Mouse (Mus musculus) frontal cortex, adult 2 months (tissue): ENCODE measurements around the gene Timm10. TPM values are rescaled to one million over a fixed set of nuclear protein-coding genes. Genes with fewer than 3 reads are reported as not detected.

Experiments used
- DNase-seq, 2 experiments: peaks; one replicate each; pipeline ENCODE4 v3.0.0; 2022; ENCODE audit warnings: low spot score in 1 of 2; ENCODE audit errors: extremely low spot score in 1 of 2
- polyA plus RNA-seq: library from polyadenylated mRNA; depleted of rRNA; stranded (reverse); fragments of >200 nt; gene quantifications from 2 replicates; pipeline ENCODE4 v1.2.3, GENCODE M21; 2012

Gene Timm10
- polyA plus RNA-seq, 1 experiment, result 96.6 TPM

DNA sequence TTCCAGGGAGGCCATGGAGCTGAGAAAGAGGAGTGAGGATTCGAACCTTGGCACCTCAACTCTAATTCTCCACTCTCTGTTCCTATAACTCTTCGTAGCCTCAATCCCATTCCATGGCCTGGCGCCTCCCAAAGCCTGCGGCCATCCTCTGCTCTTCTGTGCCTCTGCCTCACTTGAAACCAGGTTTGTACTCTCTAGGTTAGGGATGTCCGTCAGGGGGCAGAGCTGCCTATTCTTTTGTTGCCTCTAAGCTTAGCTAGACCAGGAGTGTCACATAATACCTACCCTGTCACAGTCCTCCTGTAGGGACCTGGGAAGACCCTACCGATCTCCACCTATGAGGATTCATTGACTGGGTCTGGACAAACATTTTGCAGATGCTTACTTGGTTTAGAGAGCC, 14.1 kb upstream of the Timm10 start:
- DNase-seq, result no peak

DNA sequence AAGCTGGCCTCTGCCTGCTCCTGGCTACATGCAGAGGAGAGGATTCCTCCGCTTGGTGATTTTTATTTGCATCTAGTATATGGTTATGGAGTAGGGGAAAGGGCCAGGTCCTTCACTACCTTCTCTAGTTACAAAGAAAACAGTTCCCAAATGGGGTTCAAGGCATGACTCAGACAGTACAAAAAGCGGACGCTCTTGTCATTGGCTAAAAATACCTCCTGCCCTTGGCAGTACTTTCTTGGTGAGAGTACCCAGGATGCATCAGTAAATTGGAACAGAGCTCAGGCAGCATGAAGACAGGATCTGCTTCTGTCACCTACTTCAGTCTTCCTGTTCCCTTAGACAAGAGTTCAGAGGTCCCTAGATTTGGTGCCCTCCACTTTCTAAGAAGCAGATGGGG, 6.9 kb upstream of the Timm10 start:
- peak; percentile 35 to 69 for DNase-seq

DNA sequence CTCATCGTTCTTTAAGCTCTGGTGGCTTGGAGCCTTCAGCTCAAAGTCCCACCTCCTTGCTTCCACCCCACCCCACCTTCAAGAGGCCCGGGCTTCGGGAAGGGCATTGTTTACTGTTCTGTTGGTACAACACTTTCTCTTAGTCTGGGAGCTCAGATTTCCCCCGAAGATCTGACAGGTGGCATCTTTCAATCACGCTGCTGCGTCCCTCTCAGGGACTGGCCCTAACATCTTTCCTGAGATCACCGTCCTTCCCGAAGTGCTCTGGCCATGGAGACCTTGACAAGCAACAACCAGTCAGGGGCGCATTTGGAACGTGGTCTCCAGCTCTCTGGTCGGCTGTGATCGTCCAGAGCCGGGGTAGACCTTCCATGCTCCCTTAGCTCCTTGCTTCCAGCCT, 4.2 kb upstream of the Timm10 start, which contains the start of gene Smtnl1:
Gene Smtnl1 (minus strand): TSS at position 101 of the 400 bp plus-strand sequence.
- no peak for DNase-seq

DNA sequence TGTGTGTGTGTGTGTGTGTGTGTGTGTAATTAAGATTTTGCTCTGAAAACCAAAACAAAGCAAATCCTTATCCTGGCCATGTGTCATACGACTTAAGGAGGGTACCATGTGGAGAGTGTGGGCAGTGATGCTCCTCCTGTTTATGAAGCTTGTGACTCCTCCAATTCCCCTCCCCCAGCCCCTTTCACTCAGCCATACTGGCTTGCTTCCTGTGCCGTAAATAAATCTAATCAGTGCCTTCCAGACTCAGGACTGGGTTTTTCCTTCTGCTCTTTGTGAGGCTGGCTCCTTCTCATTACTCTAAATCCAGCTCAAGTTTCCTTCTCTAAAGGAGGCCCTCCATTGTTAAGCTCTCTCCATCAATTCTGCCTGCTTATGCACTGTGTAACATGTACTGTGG, 3.6 kb upstream of the Timm10 start:
- no peak for DNase-seq

DNA sequence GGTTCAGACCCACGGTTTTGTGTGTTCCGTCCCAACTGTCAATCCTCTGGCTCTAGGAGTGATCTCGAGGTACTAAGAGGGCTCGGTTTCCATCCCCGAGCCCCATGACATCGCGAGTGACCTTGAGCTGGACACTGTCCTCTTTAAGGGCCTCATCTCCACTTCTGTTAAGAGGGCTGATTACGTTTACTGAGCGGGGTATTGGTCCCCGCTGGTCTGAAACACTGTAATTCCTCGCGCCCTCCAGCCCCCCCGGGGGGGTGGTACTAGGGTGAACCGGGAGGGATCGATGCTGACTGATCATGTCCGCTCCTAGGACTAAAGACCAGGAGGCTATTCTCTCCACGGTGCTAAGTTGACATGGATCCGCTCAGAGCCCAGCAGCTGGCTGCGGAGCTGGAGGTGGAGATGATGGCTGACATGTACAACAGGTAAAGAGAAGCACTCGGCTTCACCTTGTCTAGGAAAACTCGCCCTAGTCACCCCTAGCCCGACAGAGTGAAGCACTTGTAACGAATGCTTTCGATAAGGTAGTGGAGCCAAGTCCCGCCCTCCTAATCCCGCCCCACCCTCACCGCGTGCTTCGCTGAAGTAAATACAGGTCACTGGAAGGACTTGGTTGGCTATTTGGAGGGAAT, 605 bp downstream of the Timm10 start:
- no peak for DNase-seq

DNA sequence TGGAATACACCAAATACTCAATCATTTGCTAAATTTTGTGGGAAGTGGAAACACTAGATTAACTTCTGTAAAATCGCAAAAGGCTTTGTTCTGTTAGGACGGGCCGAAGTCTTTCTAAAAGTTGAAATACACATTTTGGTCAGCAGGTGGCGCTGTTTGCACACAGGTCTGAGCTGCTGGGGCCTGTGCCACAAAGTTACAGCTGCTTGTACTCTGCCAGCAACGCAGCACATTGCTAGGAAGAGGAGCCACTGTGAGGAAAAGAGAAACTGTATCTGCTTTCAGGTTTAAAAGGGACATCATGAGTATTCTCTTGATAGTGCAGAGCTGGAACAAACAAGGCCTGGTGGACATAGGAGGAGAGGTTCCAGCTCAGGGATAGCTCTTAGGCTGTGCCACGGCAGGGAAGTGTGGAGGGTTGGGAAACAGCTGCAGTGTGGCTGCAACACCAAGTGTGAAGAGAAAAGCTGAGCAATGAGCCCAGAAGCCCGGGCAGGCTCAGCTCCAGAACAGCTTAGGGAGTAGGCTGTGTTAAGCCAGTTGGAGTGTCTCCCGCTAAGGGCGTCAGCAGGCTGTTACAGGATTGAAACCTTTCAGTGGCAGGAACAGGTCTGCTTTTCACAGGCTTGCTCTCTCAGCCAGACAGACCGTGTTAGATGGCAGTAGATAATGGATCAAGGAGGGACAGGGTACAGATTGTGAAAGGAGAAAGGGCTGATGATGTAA, 5.0 kb downstream of the Timm10 start:
- peak; percentile 77 to 97 for DNase-seq

DNA sequence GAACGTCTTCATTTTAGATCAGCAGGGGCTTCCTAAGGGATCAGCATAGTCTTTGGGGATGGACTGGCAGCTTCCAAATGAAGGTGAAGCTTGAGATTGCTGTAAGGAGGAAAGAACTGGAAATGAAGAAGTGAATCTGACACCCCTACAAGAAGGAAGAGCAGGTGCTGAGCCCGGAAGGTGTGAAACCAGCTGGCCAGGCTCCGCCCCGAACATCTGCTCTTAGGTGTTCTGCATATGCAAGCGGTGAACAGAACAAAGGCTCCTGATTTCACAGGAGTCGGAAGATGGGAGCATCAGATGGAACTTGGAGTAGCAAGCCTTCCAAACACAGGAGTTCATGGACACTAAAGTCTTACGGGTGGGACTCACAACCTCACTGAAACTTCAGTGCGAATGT, 10.3 kb downstream of the Timm10 start:
- DNase-seq, result no peak

DNA sequence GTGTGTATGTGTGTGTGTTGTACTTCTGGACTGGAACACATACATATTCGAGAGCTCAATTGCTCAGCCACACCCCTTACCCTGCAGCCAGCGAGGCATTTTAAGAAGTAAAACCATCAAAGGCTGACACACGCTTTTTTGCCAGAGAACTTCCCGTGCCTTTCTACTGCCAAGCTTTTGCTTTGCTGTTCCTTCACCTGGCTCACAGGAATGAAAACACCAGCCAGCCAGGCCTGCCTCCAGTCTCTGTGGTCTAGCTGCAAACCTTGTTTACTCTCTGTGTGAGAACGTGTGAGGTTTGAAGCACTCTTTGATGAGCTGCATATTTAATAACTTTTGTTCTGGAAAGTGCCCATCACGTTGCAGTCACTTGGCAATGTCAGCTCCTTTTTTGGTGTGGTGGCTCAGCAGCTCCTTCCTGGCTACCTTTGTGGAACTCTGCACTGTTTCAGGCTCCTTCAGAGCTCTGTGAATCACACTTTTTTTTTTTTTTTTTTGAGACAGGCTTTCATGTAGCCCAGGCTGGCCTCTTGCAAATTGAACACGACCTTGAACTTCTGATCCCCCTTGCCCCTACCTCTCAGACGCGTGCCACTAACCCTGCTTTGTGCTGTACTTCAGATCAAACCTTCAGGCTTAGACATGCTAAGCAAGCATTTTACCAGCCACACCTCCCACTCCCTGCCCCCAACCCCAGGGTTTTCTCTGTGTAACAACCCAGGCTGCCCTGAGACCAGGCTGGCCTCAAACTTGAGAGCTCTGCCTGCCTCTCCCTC, 11.2 kb downstream of the Timm10 start:
- no peak for DNase-seq

DNA sequence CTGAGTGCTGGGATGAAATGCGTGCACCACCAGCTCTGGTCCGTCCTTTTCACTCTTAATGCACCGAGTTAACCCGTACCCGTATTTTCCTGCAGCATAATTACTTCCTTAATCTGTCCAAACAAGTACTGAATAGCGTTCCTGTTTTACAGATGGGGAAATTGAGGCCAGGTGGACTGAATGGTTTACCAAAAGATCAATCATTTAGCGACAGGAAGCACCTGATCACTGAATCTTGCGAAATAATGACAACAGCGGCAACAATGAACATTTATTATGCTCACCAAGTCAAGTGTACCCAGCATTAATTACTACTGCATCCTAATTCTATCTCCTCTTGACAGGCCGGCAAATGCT, 11.8 kb downstream of the Timm10 start, which contains the start of gene Slc43a1:
Gene Slc43a1 (plus strand): TSS at position 258 of the 357 bp plus-strand sequence.
- no peak for DNase-seq

DNA sequence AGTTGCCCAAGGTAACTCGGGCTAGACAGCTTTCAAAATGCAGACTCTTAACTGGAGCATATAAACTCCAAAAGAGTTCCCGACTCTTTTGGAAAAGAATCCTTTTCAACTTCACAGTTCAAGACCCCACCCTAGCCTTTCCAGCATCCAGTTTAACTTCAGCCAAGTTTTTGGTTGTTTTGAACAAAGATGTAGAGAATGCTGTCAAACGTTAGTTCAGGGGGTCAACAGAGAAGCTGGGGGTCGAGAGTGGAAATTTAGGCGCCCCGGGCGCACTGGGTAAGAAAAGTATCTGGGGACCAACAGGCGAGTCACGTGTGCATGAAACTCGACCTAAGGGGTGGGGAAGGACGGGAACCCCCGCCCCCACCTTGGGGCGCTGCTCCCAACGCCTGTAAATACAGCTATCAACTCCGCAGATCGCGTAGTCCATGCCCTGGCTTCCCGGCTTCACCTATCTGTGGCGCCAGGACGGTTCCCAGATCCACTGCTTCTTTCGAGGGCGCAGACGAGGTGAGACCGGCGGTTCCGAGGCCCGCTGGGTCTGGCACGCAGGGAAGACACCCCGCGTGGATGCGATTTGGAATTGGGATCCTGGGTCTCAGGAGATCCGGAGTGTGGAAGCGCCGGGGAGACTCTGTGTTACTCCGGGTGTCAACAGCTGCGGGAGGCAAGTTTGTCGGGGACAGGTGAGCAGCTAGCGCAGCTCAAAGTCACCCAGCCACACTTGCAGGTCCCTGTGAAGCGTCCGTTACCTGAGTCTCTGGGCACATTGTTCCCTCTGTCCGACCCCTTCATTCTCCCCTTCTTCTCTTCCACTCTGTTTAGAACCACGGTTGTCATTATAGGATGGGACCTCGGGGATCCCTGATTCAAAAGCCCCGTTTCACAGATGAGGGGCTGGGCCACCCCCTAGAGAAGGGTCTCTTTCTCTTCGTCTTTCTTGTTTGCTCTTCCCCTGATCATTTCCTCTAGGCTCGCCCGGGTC, 12.5 kb downstream of the Timm10 start:
- no peak for DNase-seq

DNA sequence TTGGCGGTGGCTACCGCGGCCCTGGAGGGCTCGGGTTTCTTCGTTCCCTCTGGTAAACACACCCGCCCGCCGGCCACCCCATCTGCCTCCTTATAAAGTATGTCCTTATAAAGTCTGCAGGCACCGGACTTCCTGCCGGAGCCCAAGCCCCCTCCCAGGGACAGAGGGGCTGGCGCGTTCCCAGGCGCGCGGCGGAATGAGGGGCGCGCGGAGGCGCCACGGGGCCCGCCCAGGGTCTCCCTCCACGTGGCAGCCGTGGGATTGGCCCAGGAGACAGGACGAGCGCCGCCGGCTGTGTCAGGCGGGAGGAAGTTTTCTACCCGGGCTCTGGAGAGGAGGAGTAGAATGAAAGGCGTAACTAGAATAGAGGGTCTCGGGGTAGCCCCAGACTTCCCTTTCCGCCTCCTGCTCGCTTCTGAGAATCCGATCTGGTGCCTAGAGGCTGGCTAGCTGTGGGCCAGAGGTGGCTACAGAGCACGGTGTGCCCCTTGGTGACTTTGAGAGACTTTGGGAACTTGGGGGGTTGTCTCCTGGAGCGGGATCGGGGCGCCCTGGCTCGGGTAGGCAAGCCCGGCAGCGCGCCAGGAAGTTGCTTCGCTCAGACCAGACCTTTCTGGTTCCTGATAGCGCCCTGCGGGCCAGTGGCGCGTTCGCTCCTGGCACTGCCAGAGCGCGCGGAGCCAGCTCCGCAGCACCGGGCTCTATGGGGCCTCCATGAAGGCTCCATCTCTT, 13.4 kb downstream of the Timm10 start:
- no peak for DNase-seq

DNA sequence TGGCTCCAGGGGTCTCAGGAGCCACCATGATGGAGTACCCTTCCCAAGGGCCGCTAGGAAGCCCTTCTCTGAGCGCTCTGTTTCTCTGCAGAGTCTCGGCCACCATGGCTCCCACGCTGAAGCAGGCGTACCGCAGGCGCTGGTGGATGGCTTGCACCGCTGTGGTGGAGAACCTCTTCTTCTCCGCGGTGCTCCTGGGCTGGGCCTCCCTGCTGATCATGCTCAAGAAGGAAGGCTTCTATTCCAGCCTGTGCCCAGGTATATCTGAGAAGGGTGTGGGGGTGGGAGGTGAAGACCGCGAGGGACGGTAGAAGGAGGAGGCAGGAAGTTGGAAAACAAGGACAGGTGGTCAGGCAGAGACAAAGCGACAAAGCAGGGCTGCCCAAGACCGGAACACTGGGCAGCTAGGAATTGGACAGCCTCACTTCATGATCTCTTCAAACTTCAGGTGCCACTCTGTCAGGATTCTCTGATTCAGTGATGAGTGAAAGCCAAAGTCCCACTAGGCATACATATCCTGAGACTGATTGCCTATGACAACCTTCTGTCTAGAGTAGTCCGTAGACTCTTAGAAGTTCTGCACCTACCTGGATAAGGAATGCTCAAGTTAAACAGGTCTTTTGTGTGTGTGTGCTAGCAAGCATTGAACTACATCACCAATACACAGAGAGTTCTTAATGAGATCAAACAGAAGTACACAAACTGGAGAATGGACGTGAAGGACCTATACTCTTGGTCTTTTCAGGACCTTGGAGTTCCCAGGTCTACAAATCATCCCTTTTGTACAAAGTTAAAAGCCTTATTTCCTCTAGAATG, 14.2 kb downstream of the Timm10 start:
- DNase-seq, result no peak

DNA sequence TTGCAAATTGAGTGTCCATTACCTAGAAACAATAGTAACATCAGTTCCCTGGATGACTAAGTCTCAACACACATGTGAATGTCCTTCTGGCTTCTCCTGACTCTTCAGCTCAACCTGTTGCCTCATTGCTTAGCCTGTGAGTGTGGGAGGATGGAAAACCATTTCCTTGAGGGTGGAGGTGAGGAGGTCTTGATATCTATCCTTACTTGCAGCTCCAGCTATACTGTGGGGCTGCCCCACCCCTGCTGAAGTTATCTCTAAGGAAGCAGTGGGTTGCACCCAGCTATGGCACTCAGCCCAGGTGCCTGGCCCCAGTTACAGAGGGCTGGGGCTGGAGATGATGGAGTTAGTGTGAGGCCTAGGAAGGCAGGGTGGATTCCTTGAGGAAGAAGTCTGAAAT, 15.1 kb downstream of the Timm10 start:
- no peak for DNase-seq

DNA sequence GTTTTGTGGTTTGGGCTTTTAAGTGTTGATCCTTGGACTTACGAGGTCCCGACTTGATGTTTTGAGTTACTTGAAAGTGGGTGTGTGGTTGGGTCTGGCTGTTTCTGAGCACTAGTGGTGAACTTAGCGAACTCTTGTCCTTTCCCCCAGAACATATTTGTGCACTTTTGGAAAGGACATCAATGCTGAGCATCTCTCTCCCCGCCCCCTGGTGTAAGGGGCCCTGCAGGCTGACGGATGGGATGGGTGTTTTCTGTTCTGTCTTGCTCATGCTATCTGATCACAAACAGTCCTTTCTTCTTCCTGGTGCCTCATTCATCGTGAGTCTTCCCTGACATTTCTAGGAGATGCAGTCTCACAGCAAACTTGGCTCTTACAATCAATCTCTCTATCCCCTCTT, 16.9 kb downstream of the Timm10 start:
- DNase-seq, result no peak

DNA sequence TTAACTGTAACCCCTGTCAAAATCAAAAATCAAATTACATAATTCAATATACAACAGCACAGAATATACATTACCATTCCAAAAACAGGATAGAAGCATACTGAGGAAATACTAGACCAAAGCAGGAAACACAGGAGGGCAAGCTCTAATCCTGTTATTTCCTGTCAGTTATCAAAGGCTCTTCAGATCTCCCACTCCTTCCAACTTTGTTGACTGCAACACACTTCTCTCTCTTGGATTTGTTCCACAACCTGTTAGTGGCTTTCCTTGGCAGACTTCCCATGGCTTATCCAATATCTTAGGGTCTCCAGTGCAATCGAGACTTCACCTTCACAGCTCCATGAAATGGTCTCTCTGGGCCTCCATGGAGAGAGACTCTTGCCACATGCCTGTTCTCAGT, 18.4 kb downstream of the Timm10 start:
- DNase-seq, result no peak

DNA sequence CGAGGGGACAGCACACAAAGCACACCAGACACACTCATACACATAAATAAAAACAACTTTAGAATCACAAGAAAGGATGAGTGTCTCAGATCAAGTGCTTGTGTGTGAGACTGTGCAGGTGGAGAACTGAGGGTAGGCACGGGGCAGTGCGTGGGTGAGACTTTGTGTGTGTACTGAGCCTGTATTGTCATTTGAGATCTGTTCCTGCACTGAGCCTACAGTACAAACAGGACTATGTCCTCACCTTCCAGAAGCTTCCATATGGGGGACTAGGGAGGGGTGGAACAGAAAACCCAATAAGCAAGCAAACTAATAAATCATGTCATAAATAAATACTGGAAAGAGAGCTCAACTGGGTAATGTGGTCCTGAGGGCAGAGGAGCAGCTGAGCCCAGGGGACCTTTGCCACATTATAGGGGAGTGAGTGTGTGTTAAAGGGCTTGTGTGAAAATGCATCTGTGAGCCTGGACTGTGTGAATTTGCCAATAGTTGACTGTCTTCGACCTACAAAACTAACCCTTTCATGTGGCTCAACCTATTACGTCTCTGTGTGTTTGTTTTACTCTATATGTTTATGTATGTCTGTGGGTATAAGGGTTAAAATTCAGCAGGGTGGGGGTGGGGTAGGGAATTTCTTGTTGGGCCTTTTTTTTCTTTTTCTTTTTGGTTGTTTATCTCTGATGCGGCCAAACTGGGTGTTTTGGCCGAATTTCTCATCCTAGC, 23.8 kb downstream of the Timm10 start:
- DNase-seq, result no peak

DNA sequence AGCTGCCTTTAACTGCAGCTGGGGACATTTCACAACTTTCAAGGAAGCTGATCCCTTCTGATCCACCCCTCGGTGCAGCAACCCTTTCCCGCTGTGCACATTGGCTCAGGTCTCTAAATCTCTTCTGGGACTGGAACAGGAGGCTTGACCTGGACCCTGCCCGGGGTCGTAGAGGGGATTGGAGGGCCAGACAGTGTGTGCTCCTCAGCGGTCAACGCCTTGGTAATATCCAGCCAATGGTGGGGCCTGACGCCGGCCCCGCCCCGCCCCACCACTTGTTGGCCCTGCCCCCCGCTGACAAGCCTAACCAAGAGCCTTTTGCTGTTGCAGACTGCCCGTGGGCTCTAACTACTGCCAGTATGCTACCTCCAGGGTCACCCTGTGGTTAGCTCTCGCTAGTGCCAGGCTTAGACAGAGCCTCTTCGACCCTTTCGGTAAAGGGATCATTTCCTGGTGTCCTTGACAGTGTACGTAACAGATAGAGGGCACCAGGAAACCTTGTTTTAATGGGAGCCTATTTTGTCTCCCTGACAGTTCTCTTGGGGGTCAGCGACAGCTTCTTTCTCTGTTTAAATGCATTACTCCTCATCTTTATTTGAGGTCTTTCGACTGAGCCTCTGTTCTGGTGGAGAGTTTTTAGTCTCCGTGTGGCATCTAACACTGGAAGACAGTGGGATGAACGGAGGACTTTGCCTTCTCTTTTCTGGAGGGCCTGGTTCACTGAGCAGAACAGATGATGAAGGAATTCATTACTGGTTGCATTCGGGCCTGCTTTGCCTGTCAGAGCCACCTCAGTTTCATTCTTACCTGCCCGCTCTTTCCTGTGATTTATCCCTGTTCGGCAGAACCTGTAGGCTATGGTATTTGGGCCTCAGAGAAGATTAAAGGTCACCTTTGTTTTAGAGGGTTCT, 24.6 kb downstream of the Timm10 start:
- no peak for DNase-seq
